Mouse (Mus musculus) heart, postnatal 14 days (tissue): ENCODE data around the gene Tspyl2. TPM values are rescaled to one million over a fixed set of nuclear protein-coding genes. Genes with fewer than 3 reads are reported as not detected.
"Not testable (repeated sequence)": the region's sequence is repeated elsewhere in the genome, so short reads cannot be mapped to it uniquely, and the experiment has no call there.

ENCODE experiments used
- DNase-seq, 2 experiments: peaks; one replicate each; pipeline ENCODE4 v3.0.0; 2021 to 2022
- intact Hi-C: fragments of 180-260 bp; cut with DNase I; formaldehyde crosslinking; loops from one replicate; pipeline ENCODE4 v1.15.1; 2025
- long read RNA-seq, 2 experiments: library from polyadenylated mRNA; stranded (forward); transcript quantifications; one replicate each; pipeline ENCODE4 v2.0.0; 2021
- total RNA-seq, 2 experiments: library from RNA; stranded (reverse); gene quantifications; 2 replicates each; pipeline ENCODE4 v1.2.3; 2021

The Tspyl2 gene
- 10 to 100 TPM; 11.6 to 12.5 TPM for total RNA-seq
- long read RNA-seq, experiment 1, partial matches to known transcripts, result 1 of 9 reads
- long read RNA-seq, experiment 1, other reads (novel, unspliced or antisense), result 5 of 9 reads
- long read RNA-seq, experiment 2, partial matches to known transcripts, result 1 of 9 reads
- long read RNA-seq, experiment 2, other reads (novel, unspliced or antisense), result 5 of 9 reads

- DNase-seq, result peak; percentile 90 to 93
- intact Hi-C loops, result no loop called here
Measured at GRCm38 (mm10) chrX:152342358-152342901, at the start of gene Tspyl2. Tspyl2 (minus strand) TSS chrX:152342425.

GRCm38 (mm10) chrX:152368397-152369273 is 26.4 kb upstream of the Tspyl2 start, which contains the start of gene Gpr173:
Gpr173 (minus strand) TSS chrX:152368704.
- peak; percentile 42 to 46 for DNase-seq
- intact Hi-C loops, result no loop called here

DNA sequence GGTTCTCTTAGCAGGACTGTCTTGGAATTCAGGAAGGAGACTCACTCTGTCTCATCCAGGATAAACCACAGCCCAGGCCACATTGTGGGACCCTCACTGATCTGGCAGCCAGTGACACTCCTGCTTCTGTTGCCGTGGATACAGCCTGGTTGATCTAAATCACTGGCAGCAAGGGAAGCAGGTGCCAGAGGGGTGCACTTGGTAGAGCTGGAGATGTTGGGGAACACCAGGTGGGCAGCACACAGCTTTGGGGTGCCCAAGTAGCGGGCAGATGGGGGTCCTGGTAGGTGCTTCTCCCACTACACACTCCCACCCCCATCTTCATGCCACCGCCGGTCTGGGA is 25.8 kb upstream of the Tspyl2 start:
- intact Hi-C loops, result no loop called here
- DNase-seq, result no peak

- peak; percentile 12 to 47 for DNase-seq
- intact Hi-C loops, result no loop called here
Measured at GRCm38 (mm10) chrX:152366418-152366817, 24.2 kb upstream of the Tspyl2 start.

DNA sequence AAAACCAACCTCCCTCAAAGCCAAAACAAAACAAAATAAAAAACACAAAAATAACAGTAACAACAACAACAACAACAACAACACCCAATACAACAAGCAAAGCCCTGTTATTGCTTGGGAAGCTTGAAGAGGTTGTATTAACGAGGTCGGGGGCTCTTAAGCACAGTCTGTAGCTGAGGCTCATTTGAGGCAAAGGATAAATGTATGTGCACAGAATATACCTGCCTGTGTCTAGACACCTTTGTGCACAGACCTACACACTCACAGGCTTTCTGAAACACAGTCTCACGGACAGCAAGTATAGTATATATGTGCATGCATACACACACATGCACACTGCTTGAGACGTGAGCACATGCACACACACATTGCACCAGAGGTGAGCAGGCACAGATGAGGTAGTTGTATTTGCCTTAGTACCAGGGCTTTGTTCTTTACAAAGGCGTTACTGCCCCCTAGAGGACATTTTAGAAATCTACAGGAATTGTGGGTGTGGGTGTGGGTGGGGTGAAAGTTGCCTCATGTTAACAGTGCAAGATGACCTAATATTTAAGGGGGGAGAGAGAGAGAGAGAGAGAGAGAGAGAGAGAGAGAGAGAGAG is 10.4 kb upstream of the Tspyl2 start:
- intact Hi-C loops, result loop anchor here (5.0 kb wide), 2 partner anchors 90 to 110 kb away; no protein-coding TSS in a partner anchor
- DNase-seq, result peak in 1 of 2 experiments; percentile 36

DNA sequence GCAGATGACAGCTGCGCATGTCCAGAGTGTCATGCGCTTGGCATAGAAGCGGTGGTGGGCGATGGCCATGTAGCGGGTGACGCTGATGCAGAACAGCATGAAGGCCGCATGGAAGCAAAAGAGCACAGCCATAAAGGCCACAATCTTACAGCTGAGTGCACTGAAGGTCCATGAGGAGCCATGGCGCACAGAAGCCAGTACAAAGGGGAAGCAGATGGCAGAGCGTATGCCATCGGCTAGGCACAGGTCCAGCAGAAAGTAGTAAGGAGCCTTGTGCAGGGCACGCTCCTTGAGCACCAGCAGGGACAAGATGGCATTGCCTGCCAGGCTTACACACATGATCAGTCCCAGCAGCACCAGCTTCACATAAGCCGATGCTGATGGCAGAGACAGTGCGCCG is 4.8 kb upstream of the Tspyl2 start:
- no peak for DNase-seq
- intact Hi-C loops, result no loop called here

DNA sequence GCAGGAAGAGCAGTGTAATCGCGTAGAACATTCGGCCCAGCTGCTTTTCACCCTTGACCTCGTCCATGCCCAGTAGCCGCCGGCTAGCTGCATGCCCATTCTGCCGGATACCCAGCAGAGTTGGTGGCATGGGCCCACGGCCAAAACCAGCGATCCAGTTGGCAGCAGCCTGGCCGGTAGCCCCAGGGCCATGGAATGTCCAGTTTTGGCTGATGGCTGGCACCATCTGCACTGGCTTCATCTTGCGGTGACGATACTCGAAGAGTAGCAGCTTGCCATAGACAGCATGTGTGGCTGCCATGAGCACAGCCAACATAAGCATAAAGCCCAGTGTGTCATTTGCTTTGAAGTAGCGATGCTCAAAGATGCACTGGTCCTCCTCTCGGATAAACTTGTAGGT is 4.4 kb upstream of the Tspyl2 start:
- no peak for DNase-seq
- intact Hi-C loops, result no loop called here

DNA sequence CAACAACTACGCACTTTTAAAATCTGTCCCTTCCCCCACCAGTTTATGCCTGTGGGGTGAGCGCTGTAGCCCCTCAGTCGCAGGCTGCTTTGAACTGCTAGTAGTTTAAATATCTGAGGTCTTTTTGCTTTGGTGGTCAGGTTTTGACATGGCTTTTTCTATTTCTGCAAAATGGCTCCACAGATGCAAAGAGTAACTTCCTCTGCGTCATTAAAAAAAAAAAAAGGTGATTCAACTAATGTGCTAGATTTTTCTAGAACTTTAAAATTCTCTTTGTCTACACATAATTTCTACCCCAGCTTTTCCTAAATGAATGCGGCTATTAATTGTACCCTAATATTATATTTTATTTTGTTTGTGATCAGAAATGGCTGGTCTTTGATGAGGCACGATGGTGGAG is 678 bp upstream of the Tspyl2 start:
- intact Hi-C loops, result no loop called here
- no peak for DNase-seq

- intact Hi-C loops, result no loop called here
- DNase-seq, result no peak
Measured at GRCm38 (mm10) chrX:152341496-152341895, 729 bp downstream of the Tspyl2 start.

DNA sequence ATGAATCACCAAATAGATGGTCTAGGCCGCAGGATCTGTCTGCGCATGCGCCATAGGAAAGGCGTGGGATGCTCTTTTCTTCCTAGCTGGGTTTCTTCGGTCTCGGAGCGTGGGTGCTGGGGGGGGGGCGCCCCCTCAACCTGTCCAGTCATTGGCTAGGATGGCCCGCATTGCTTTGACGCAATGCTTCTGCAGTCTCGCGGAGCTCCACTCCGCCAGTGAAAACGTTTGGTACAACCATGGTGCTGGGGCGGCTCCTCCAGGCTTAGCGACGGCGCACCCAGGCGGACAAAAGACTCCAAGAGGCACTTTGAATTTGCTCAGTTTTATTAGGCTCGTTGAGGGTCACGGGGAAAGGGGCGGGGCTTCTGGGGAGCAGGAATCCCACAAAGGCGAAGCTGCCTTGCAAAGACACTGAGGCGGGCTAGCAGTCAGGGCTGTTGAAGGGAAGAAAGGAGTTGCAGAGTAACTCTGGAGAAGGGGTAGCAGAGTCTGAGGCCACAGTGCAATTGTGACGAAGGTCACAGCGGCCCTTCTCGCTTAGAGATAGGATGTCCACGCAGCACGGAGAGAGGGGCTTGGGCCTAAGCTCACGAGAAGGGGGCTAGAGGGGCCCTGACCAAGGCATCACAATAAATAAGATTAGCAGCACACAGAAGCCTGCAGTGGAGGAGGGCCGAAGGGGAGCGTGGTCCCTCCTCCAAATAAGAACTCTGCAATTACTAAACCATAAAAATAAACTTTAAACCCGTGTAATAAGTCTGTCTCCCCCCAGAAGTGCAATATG is 5.5 kb downstream of the Tspyl2 start:
- intact Hi-C loops, result no loop called here
- DNase-seq, result peak; percentile 84 to 85

DNA sequence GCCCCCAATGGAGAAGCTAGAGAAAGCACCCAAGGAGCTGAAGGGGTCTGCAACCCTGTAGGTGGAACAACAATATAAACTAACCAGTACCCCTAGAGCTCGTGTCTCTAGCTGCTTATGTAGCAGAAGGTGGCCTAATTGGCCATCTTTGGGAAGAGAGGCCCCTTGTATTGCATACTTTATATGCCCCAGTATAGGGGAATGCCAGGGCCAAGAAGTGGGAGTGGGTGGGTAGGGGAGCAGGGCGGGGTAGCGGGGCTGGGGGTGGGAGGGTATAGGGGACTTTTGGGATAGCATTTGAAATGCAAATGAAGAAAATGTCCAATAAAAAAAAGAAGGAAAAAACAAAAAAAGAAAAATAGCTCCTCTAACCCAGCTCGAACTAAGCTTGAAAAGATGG is 6.1 kb downstream of the Tspyl2 start:
- DNase-seq, intact Hi-C loops: not testable (repeated sequence)

GRCm38 (mm10) chrX:152329400-152329799 is 12.8 kb downstream of the Tspyl2 start:
- DNase-seq, intact Hi-C loops: not testable (repeated sequence)

DNA sequence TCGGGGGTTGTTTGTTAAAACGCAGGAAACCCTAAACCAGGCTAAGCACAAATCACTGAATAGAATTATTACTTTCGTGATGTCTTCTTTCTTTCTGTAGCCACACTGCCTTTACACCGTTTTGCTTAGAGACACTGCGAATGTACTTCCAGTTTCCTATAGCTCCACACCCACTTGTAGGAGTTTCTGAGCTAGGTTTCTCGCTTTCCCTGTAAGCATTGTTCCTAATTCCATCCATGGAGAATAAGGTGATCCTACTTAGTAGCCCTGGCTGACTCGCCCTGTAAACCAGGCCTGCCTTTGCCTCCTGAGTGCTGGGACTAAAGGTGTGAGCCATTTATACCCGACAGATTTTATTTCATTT is 14.6 kb downstream of the Tspyl2 start:
- intact Hi-C loops, result no loop called here

GRCm38 (mm10) chrX:152326996-152327688 is 15.1 kb downstream of the Tspyl2 start, which contains the start of gene Kantr:
Kantr (minus strand) TSS chrX:152327495.
- intact Hi-C loops, result no loop called here
- peak; percentile 69 to 77 for DNase-seq

More for the DNA sequence above, 14.6 kb downstream of the Tspyl2 start:
- no peak for DNase-seq

- DNase-seq, result no peak
- intact Hi-C loops, result no loop called here
Measured at GRCm38 (mm10) chrX:152323584-152323983, 18.6 kb downstream of the Tspyl2 start.

GRCm38 (mm10) chrX:152322776-152323175 is 19.4 kb downstream of the Tspyl2 start:
- DNase-seq, result no peak
- intact Hi-C loops, result no loop called here

GRCm38 (mm10) chrX:152320535-152320934 is 21.7 kb downstream of the Tspyl2 start:
- intact Hi-C loops, result no loop called here
- no peak for DNase-seq

GRCm38 (mm10) chrX:152307942-152308341 is 34.3 kb downstream of the Tspyl2 start:
- peak; percentile 8 to 58 for DNase-seq

GRCm38 (mm10) chrX:152307371-152307770 is 34.9 kb downstream of the Tspyl2 start:
- no peak for DNase-seq
- intact Hi-C loops, result loop anchor here (5.0 kb wide), 1 partner anchor 50 kb away; no protein-coding TSS in a partner anchor

More at GRCm38 (mm10) chrX:152307942-152308341, 34.3 kb downstream of the Tspyl2 start:
- intact Hi-C loops, result loop anchor here (5.0 kb wide), 1 partner anchor 51 kb away; no protein-coding TSS in a partner anchor
